Mouse (Mus musculus) adrenal gland, postnatal 14 days (tissue): ENCODE measurements around the gene Gm20388. TPM values are rescaled to one million over a fixed set of nuclear protein-coding genes. Genes with fewer than 3 reads are reported as not detected.

Experiments used
- DNase-seq: peaks from one replicate; pipeline ENCODE4 v3.0.0; 2021; ENCODE audit warnings: mixed read lengths
- total RNA-seq: library from RNA; stranded (reverse); gene quantifications from 2 replicates; pipeline ENCODE4 v1.2.3, GENCODE M21; 2021

Gm20388 gene
- total RNA-seq, 1 experiment from 2014 or later: 17.6 TPM

GRCm38 (mm10) chr8:120962606-120963380, 1052.2 kb downstream of the Gm20388 start:
- no peak for DNase-seq

GRCm38 (mm10) chr8:120966557-120966956, 1055.9 kb downstream of the Gm20388 start:
- no peak for DNase-seq

GRCm38 (mm10) chr8:120968308-120968707, 1057.7 kb downstream of the Gm20388 start:
- no peak for DNase-seq

GRCm38 (mm10) chr8:120970346-120970745, 1059.7 kb downstream of the Gm20388 start:
- peak; percentile 76 for DNase-seq

- DNase-seq: peak; percentile 78
Observed at GRCm38 (mm10) chr8:120971691-120972469, 1061.2 kb downstream of the Gm20388 start.

- no peak for DNase-seq
Observed at GRCm38 (mm10) chr8:120973046-120973445, 1062.4 kb downstream of the Gm20388 start.

- DNase-seq: no peak
Observed at GRCm38 (mm10) chr8:120977131-120977530, 1066.5 kb downstream of the Gm20388 start.

GRCm38 (mm10) chr8:120979210-120979609, 1068.6 kb downstream of the Gm20388 start:
- no peak for DNase-seq

GRCm38 (mm10) chr8:120980948-120981347, 1070.3 kb downstream of the Gm20388 start:
- no peak for DNase-seq

GRCm38 (mm10) chr8:120984888-120985287, 1074.2 kb downstream of the Gm20388 start:
- DNase-seq: peak; percentile 53

GRCm38 (mm10) chr8:120986022-120986421, 1075.4 kb downstream of the Gm20388 start:
- DNase-seq: peak; percentile 27

GRCm38 (mm10) chr8:120993738-120994137, 1083.1 kb downstream of the Gm20388 start:
- no peak for DNase-seq

GRCm38 (mm10) chr8:120995424-120995823, 1084.8 kb downstream of the Gm20388 start:
- DNase-seq: no peak

GRCm38 (mm10) chr8:120996905-120997581, 1086.4 kb downstream of the Gm20388 start:
- no peak for DNase-seq

GRCm38 (mm10) chr8:120997926-120998325, 1087.3 kb downstream of the Gm20388 start:
- no peak for DNase-seq

- peak; percentile 21 for DNase-seq
Observed at GRCm38 (mm10) chr8:120998966-120999365, 1088.3 kb downstream of the Gm20388 start.

GRCm38 (mm10) chr8:121001951-121002350, 1091.3 kb downstream of the Gm20388 start:
- DNase-seq: no peak

- DNase-seq: no peak
Observed at GRCm38 (mm10) chr8:121002871-121003539, 1092.4 kb downstream of the Gm20388 start.

- no peak for DNase-seq
Observed at GRCm38 (mm10) chr8:121003639-121004038, 1093.0 kb downstream of the Gm20388 start.

- no peak for DNase-seq
Observed at GRCm38 (mm10) chr8:121013318-121013717, 1102.7 kb downstream of the Gm20388 start.

GRCm38 (mm10) chr8:121016621-121017020, 1106.0 kb downstream of the Gm20388 start:
- DNase-seq: peak; percentile 73

- DNase-seq: peak; percentile 53
Observed at GRCm38 (mm10) chr8:121018236-121018635, 1107.6 kb downstream of the Gm20388 start.
